Mouse (Mus musculus) brain, embryonic 14.5 days (tissue): ENCODE measurements around the gene R3hcc1l.

Experiments used
- CTCF ChIP-seq: fragments of 200-500 bp; IDR thresholded peaks from 2 replicates; pipeline ENCODE4 v1.5.1; 2012; ENCODE audit warnings: inconsistent platforms, mild to moderate bottlenecking, moderate library complexity, borderline replicate concordance; ENCODE audit not compliant: insufficient read depth, insufficient read length; ENCODE audit errors: extremely low read depth
- POLR2A ChIP-seq: fragments of 200-500 bp; IDR thresholded peaks from 2 replicates; pipeline ENCODE4 v1.6.1; 2012; ENCODE audit warnings: mild to moderate bottlenecking, inconsistent platforms, borderline replicate concordance; ENCODE audit not compliant: poor library complexity, insufficient read depth, insufficient read length, severe bottlenecking; ENCODE audit errors: extremely low read depth

DNA sequence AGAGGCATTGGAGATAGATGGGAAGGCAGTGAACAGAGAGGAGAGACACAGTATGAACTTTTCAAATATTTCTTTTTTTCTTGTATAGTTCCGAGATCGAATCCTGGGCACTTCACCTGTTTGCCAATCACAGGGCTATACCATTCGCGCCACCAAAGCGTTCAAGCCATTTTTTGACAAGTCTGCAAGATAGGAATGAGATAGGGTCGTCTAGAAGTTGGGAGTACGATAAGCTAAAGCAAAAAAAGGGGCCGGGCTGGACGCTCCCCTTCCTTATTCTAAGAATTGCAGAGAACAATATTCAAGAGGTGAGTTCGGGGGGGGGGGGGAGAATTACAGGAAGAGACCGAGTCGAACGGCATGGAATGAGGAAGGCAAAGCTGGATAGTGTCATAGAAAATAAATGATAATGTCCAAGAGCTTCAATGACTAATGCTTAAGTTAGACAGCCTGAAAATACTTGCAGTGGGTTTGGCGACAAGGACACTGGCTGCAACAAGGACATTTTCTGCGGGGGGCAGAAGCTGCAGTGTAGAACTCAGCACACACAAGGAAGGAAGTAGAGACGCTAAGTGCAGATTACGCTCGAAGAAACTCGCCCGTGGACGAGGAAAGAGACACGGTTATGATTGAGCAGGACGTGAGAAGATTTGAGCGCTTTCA lies 471 bp upstream of the R3hcc1l start:
- TF ChIP-seq CTCF, result no peak
- no peak for TF ChIP-seq POLR2A
